Mouse (Mus musculus) T-helper 2 cell (primary cell): ENCODE measurements around the gene Ppt2.

Source experiments
- in situ Hi-C: fragments of 300-600 bp; cut with MboI, MseI; formaldehyde crosslinking; loops from one replicate; pipeline ENCODE4 v1.15.1; 2025; ENCODE audit warnings: high pct_unique_total_duplicates

Ppt2 gene

DNA sequence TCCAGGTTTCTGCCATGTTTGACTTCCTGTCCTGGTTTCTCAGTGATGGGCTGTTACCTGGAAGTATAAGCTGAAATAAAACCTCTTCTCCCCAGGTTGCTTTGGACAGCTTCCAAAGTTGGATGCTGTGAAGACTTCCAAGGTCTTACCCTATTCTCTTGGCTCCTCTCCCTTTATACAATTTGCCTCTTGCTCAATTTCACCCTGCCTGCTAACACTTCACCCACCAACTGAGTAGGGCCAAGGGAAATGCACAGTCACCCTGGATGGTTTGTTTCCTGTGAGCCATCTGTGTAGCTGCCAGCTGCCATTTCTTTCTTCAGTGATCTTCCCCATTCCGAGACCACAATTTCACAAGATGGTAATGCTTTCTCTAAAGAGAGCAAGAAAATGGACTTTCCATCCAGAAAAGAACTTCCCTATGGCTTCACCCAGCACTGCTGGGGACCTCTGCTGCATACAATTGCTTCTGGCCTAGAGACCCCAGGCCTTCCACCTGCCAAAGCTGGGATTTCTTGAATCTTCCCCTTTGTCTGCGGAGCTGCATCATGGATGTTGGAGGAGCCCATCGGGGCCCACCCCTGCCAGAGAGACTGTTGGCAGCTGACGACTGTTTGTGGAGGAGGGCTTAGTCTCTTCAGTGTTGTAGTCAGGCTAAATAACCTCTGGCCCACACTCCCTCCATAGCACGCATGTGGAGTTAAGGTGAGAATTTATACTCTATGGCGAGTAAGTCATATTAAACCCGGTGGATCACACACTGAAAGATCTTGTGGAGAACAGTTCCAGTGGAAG is 11.3 kb upstream of the Ppt2 start:
- in situ Hi-C loops: loop anchor here (10.0 kb wide), 1 partner anchor 1095 kb away; no protein-coding TSS in a partner anchor

- in situ Hi-C loops: loop anchor here (10.0 kb wide), 1 partner anchor 1093 kb away; no protein-coding TSS in a partner anchor
Observed at GRCm38 (mm10) chr17:34637459-34637858, 9.1 kb upstream of the Ppt2 start.

GRCm38 (mm10) chr17:34635671-34636070 is 7.4 kb upstream of the Ppt2 start:
- in situ Hi-C loops: loop anchor here (10.0 kb wide), 1 partner anchor 1091 kb away; no protein-coding TSS in a partner anchor

- in situ Hi-C loops: loop anchor here (10.0 kb wide), 1 partner anchor 1087 kb away; no protein-coding TSS in a partner anchor
Observed at GRCm38 (mm10) chr17:34632261-34632691, 4.0 kb upstream of the Ppt2 start.

DNA sequence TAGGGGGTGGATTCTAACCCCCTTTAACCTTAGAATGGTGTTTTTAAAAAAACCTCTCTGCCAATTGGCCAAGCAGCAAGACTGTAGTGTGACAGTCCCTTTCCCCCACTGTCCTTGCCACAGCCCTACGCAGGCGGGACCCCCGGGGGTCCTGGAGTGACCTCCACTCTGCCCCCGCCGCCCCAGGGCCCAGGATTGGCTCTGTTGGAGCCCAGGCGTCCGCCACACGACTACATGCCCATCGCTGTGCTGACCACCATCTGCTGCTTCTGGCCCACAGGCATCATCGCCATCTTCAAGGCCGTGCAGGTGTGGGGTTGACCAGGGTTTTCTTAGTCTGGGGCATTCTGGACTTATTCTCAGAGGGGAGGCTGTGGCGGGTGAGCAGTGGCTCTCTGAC is 3.3 kb upstream of the Ppt2 start:
- in situ Hi-C loops: loop anchor here (10.0 kb wide), 1 partner anchor 1087 kb away; no protein-coding TSS in a partner anchor

- in situ Hi-C loops: loop anchor here (10.0 kb wide), 1 partner anchor 1086 kb away; no protein-coding TSS in a partner anchor
Observed at GRCm38 (mm10) chr17:34630761-34631301, 2.5 kb upstream of the Ppt2 start.

GRCm38 (mm10) chr17:34629796-34630603 is 1.7 kb upstream of the Ppt2 start:
- in situ Hi-C loops: loop anchor here (10.0 kb wide), 1 partner anchor 1085 kb away; no protein-coding TSS in a partner anchor

DNA sequence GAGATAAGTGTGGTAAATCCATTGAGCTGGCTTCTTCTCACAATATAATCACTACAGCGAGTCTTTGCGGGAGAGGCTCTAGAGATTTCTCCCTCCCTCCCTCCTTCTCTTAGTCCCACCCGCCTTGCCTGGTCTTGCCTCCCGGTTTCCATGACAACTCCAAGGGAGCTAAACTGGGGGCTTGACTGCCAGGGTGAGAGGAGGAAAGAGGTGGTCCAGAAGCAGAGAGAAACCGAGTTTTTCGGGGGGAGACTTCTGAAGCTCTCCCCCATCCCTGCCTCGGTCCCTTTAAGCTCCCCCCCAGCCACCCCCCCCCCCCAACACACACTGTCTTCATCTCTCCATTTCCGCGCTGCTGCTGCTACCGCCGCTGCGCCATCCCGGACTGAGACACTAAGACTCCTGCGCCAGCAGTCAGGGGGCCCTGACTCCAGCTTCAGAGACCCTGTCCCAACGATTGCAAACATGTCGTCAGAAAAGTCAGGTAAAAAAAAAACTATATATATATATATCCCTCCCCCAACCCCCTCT is 976 bp upstream of the Ppt2 start, which contains the start of gene Prrt1:
TSS of gene Prrt1 (plus strand) at position 313 of the 531 bp plus-strand sequence.
- in situ Hi-C loops: no loop called here

DNA sequence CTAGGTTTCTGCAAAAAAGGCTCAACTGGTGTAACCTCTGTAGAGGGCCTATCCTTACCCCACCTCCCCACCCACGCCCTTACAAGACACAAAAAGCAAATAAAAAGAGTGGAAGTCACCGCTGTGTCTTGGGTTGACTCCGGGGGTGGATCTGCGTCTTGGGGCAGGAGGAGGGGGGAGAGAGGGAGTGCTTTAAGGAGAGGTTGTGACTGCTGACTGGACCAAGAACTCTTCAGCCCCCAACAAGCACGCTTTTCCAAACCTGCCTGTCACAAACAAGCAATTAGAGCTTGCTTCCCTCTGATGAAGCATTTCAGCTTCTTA is 296 bp upstream of the Ppt2 start:
- in situ Hi-C loops: no loop called here

DNA sequence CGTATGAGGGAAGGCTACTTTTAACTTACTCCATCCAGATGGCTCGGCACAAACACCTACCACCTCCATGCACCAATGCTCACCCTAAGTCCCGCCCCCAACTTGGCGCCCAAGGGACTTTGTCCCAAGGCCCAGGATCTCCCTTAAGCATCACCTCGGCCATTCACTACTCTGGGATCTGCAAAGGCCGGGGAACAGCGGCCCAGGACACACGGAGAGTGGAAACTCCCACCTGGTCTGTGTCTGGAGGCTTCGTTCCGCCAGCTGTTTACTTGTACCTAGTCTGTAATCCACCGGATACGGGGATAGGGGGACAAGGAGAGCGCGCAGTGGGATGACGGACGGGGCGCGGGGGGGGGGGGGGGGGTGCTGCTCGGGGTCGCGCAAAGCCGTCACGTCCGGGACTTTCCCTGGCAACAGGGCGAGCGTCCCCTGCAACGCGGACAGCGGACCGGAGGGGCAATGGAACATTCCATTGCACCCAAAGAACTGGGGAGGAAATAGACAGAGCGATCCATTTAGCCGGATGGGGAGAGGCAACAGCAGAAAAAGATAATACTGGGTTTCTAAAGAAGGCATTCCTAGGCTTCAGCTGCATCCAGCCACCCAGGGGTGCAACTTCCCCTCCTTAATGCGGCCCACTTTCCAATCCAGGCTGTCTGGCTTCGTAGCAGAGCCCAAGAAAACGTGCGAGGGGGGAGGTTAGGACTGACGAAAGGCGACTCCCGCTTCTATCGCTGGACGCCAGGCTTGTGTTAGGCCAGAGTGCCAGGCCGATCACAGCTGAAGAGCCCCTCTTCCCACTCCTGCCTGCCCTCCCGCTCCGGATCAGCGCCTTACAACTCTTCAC is 992 bp downstream of the Ppt2 start:
- in situ Hi-C loops: no loop called here

DNA sequence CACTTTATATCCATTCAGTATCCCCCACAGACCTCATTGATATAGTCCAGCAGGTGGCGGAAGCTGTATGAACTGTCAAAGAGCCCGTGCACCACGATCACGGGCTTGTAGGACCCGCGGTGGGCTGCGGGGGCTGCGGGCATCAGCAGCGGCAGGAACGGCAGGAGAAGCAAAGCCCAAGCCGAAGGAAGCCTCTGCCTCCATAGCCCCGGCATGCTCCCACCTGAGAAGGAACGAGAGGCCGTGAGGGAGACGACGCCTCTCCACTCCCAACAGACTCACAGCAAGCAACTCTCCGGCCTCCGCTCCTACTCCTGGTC is 1.6 kb downstream of the Ppt2 start:
- in situ Hi-C loops: no loop called here

DNA sequence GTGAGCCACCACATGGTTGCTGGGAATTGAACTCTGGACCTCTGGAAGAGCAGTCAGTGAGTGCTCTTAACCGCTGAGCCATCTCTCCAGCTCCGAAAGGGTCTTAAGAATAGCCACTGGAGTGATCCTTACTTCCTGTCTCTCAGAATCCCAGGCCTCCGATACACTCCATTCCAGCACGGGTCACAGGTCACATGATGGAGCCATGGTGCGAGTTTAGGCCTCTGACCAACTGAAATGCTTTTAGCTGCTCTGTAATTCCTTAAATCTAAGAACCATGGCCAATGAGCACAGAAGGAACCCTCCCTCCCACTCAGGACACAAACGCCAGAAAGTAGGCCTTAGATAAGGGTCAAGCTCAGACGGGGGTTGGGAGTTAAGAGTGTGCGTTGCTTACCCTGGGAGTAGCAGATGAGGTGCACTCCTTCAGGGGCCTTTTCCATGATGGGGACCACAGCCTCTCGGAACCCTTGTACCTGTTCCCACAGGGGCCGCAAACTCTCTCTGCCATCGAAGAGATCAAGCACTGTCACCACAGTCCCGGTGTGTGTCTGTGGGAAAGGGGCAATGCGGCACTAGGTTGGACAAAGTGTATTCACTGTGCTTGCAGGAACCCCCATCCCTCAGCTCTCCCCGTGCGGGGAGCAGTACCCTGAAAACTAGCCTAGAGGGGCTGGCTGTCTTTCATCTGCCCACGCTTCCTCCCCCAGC is 2.1 kb downstream of the Ppt2 start:
- in situ Hi-C loops: no loop called here

GRCm38 (mm10) chr17:34624981-34625380 is 3.3 kb downstream of the Ppt2 start:
- in situ Hi-C loops: no loop called here

DNA sequence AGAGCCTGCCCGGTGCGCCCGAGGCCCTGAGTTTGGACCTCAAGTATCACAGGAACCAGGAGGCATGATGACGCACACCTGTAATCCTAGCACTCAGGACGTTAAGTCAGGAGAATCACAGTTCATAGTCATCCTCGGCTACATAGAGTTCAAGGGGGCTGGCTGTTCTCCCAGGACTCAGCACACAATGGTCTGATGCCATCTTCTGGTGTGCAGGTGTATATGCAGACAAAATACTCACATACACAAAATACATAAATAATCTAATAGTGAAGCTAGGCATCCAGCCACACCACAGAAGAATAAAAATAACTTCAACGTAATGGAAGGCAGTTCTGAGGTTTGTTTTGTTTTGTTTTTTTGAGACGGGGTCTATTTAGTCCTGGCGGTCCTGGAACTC is 5.1 kb downstream of the Ppt2 start:
- in situ Hi-C loops: no loop called here

DNA sequence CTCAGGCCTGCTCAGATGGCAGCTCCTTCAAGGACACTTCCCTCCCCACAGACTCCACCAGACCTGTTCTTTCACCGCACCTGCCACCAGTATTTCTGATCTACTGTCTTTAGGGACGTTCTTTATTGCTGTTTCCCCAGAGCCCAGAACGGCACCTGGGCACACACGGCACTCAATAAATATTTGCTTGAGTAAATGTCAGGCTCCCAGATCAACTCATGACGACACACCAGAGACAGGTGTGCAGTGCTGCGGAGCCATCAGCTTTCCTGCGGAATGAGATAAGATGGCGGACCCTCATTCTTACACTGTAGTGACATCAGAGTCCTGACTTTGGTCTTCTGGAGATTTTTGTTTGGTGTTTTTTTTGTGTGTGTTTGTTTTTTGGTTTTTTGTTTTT is 7.3 kb downstream of the Ppt2 start:
- in situ Hi-C loops: no loop called here

DNA sequence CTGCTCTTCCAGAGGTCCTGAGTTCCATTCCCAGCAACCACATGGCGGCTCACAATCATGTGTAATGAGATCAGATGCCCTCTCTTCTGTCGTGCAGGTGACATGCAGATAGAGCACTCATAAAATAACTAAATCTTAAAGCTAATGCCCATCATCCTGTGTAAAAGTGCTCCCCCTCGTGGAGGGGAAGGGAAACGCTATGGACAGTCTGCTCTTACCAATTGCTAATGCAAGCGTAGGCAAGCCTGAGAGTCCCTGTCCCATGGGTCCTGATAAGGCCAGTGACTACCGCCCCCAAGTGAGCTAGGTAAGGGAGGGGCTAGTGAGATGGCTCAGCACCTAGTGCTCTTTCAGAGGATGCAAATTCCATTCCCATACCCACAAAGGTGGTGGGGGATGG is 9.3 kb downstream of the Ppt2 start:
- in situ Hi-C loops: no loop called here

GRCm38 (mm10) chr17:34615871-34616270 is 12.4 kb downstream of the Ppt2 start, which contains the start of gene Egfl8:
Gene Egfl8, minus strand, starts transcription at chr17:34615971.
- in situ Hi-C loops: no loop called here

DNA sequence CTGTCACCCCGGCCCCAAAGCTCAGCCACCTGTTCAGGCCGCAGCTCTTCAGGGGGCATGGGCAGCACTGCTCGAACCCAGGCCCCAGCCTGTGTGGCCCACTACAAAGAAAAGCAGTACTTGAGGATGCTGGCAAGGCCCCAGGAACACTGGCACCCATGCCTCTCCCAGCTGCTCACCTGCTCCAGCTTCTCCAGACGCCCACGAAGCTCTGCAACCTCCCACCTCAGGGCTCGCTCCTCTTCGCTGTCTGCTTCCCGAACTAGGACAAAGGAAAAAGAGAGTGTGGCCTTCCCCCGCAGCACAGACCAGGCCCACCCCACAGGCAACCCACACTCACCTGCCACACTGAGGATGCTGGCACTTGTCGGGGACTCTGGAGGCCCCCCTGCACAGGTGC is 14.5 kb downstream of the Ppt2 start:
- in situ Hi-C loops: no loop called here

- in situ Hi-C loops: no loop called here
Observed at GRCm38 (mm10) chr17:34613054-34613645, 15.2 kb downstream of the Ppt2 start.

- in situ Hi-C loops: no loop called here
Observed at GRCm38 (mm10) chr17:34611050-34611449, 17.3 kb downstream of the Ppt2 start.
